Mouse (Mus musculus): ENCODE results near the gene Hpn.

- no peak for TF ChIP-seq GATA1 (IDR thresholded peaks at IDR 0.05; ENCODE audit: borderline replicate concordance, low read length)
- no peak for TF ChIP-seq FLI1 (IDR thresholded peaks at IDR 0.05; ENCODE audit: low read length)
These were observed 30.9 kb downstream of the Hpn start for GRCm38 (mm10) chr7:31084140-31084539.

Measured in megakaryocyte, embryonic 14.5 days (primary cell).